Mouse (Mus musculus) adrenal gland, adult (tissue): ENCODE data around the gene Slc24a4.
A peak's percentile ranks its signal among the peaks of the same experiment; 100 is the strongest.

Source experiments
- DNase-seq, 2 experiments: peaks; one replicate each; pipeline ENCODE4 v3.0.0; 2022 to 2023; ENCODE audit warnings: low spot score in 1 of 2; ENCODE audit not compliant: inconsistent age in 2 of 2

Slc24a4 gene

DNA sequence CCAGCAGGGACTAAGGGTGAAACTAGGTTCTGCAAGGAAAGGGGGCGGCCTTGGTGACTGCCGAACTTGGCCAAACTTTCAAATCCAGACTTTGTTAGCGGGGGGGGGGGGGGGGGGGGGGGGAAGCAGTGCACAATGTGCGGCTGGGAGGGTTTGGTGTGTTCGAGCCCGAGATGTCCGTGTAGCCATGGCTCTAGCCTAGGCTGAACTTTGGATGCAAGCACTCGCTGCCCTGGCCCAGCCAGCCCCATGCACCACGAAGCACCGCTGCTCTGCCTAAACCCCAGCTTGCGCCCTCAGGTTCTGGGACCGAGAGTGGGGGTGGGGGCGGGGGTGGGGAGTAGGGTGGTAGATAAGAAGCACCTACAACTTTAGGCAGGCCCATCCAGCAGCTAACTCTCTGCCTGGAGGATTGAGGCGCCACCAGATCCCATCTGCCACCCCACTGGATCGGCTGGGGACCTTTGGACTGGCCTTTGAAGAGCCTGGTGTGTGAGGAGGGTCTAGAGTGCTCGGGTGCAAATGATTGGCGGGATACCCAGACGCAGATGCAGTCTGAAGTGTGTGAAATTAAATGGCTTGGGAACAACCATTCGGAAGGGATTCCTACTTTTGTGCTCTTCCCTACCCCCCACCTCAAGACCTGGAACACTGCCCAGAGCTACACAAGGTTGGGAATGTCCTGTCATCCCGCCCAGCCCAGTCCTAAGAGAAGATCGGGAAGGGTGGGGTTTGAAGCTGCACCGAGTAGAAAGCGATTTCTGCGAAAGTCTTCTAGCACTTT is 155.1 kb downstream of the Slc24a4 start:
- DNase-seq = peak; percentile 80 to 92

DNA sequence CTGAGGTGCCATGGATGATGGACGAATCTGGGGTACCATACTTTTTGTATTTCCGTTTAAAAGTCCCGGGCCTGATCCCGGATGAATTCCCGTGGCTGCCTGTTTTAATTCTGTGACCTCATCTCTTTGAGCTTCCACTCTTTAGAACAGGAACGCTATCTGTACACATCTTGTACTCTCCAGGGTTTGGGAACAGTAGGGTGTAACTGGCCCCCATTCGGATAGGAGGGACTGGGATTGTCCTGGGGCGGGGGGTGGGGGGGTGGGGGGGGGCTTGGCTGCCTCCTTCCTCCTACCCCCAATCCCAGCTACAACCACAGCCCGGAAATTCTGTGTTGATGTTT is 155.7 kb downstream of the Slc24a4 start:
- DNase-seq = no peak

DNA sequence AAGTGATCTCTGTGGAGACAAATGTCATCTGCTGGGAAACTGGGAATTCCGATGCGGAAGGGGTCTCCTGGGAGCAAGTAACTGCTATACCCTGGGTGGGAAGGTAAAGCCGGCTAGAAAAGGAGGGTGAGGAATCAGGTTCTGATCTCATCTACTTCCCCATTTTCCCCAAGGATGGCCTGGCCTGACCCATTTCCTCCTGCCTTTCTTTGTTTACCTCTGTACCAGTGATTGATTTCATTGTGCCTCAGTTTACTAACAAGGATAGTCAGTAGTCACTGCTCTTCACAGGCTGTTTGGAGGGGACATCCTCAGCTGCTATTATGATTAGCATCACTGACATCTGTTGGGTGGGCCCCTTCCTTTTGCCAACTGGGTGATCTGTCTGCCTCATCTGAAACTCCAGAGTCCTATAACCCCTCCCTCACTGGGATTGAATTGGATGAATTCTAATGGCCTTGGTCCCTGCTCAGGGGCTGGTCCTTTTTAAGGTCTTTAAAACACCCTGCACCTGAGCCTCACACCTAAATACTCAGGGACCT is 156.2 kb downstream of the Slc24a4 start:
- DNase-seq = peak in 1 of 2 experiments; percentile 44

DNA sequence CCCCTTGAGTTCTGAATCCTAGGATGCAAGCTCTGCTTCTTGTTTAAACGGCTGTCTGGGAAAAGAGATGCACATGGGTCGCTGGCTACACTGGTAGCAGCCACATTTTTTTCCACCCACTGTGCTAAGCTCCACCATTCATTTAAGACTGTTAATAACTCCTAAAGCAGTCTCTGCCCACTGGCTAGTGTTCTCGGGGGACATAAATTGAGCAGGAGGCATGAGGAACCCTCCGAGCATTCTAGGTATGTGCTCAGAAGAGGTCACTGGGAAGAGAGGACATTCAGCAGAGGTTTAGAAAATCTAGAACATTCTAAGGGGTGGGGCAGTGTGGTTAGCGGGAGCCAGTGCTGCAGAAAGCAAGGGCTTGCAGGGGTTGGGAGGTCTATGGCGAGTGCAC is 156.8 kb downstream of the Slc24a4 start:
- no peak for DNase-seq

DNA sequence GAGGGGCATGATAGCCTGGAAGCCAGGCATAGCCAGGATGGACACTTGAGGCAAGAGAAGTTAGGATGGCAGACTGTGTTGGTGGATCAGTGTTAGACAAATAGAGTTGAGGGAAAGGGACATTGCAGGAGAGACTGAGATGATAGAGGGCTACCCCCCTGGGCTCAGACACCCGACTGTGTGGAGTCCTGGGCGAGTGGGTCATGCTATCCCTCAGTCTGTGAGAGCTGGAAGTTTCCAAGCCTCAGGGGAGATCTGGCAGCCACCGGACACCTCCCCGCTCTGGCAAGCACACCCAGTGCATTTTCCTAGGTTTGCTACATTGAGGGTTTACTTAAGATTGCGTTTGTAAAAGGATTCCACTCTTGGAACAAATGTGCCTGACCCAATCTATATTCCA is 157.2 kb downstream of the Slc24a4 start:
- DNase-seq = peak; percentile 23 to 45

DNA sequence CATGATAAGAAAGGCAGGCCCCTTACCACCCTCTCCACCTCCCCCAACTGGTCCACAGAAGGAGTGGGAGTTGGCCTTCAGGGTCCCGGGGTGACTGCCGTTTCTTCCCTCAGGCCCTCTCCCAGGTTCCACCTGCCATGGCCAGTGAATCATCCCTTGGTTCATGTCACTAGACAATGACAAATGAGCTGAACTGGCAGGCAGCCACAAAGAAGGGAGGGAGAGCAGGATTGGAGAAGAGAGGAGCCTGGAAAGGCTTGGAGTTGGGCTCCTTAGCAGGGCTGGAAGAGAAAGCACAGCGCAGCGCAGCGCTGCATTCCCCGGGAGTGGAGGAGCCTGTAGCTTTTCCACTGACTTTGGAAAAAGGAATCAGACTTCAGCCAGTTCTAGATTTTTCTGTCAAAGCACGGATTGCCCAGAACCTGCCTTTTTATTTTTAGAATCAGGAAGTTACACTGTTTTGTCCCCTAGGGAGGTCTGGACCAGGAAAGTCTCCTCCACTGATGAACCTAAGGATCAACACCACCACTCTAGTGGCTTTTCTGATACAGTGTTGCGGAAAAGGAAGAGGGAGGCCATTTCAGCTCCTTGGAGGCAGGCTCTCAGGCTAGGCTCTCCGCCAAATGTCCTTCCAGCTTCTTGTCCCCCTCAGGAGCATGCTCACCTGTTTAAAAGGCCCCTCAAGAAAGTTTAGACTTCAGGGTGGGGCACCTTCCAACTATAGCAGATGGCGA is 158.3 kb downstream of the Slc24a4 start:
- DNase-seq = peak; percentile 92 to 98

DNA sequence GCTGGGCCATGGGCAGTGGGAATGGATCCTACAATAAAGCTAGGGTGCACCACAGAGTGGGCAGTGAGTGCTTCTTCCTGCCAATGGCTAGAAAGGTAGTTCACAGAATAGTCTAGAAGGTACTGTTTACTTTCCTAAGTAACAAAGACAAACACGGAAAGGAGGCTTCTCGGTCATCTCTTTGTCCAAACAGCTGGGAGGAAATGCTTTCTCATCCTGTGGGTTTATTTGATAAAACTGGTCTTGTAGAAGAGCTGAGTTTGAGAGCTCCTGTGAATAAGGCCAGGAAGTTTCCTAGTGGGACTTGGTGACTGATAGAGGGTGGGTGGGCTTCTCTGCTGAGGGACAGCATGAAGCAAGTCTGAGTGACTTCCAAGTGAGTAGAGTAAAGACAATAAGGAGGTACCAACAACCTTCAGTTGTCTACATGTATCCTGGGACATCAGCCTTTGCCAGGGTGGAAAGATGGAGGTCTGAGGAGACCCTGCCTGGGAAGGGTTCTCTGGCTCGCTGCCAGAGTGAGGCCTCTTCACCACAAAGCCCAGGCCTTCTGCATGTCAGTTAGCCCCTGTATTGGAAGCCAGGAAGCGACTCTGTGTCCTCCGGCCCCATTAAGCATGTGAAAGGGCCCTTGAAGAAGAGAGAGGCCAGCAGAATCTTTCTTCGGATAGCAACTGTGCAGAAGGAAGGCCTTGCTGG is 159.5 kb downstream of the Slc24a4 start:
- DNase-seq = peak in 1 of 2 experiments; percentile 40

DNA sequence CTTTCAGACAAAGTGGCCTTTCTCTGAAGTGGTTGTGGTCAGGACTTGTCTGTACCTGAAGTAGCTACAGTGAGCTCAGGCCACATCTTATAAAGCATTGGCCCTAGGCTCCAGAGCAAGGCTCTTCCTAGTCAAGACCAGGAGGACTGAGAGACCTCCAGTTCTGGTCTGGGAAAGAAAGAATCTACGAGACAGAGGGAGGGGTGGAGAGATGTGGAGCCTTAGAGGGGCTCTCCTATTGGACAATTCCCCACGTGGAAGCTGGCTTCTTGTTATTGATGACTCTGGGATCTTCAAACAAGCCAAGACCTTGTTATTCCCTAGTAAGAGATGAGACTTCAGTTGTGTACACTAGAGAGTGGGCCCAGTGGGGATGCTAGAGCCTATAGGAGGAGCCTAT is 160.3 kb downstream of the Slc24a4 start:
- no peak for DNase-seq

DNA sequence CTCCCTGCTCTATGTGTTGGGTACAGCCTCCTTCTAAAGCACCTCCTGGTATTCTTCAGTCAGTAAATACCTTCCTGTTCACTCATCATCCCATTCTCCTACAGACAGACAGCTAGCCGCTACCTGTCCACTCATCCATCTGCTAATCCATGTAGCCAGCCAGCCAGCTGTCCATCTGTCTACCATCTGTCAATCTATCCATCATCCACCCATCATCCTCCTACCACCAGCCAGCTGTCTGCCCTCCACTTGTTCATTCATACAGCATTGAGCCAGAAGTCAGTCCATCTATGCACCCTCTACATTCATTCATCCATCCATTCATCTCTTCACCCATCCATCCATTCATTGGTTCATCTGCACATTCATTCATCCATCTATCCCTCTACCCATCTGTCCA is 161.0 kb downstream of the Slc24a4 start:
- no peak for DNase-seq

DNA sequence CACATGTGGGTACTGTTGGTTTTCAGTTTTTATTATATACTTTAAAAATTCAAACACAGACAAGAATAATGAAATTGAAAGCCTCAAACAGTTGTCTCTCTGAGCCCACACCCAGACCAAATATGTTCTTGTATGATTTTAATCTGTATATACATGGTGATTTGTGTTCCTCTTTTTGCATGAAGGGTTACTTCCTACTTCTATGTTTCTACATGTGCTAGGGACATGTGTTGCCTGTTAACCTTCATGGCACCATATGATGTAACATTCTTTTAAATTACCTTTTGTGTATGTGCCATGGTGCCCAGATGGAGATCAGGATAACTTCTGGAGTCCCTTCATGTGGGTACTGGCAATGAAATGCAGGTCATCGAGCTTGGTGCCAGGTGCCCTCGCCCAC is 162.1 kb downstream of the Slc24a4 start:
- DNase-seq = no peak

DNA sequence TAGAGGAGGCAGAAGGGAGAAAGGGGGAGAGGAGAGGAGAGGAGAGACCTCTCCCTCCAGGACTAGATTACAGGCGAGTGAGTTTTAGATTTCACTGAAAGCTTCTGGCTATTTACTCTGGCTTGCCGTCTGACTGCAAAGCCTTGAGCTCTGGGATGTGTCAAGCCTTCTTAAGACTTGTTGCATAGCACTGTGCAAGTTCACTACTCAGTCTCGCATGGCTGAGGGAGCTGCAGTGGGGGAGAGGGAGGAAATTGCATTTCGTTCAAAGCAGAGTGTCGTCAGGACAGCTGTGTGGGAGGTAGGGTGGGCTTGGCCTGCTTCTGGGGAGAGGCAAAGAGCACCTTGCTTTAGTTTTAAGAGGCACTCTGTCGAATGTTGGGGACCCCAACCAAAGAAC is 163.2 kb downstream of the Slc24a4 start:
- no peak for DNase-seq

DNA sequence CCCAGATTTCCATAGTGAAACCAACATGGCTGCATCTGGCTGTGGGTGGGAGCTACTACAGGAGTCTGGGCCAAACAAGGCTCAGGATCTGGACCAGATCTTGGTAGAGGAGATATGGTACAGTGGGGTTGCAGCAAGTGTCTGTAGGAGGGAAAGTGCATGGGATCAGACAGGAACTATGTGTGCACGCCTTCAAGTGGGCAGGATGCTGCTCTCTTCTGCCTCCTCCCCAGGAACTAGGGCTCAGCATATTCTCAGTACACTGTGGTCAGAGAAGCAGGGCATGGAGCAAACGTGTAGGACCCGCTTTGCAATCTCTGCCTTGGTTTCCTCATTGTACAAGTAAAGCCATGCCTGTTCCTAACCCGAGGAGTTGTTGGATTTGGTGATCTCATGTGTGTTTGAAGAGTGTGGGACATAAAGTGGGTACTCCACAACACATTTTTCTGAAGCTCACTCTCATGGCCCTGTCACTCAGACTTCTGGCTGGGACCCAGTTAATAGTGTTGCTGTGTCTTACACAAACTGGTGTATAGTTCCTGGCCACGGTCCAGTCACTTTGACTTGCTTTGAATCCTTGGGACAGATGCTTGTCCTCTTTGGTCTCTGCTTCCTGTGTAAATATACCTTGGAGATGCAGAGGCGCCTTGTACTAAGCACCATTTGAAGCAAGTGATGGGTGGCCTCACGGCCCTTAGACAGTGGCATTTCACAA is 164.1 kb downstream of the Slc24a4 start:
- DNase-seq = no peak

DNA sequence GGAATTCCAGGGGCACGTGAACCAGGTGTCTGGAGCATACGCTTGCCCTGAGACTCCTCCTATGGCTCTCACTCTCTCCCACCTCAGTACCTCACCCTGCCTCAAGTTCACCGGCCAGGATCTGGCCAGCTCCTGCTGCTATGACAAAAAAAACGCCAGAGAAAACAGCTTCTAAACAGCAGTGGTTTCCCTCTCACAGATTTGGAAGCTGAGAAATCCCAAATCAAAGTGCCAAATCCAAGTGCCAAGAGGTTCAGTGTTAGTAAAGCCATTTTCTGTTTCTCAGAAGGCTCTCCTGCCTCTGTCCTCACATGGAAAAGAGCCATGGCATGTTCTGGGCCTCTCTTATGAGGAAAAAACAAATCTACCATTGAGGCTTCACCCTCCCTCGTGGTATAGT is 166.1 kb downstream of the Slc24a4 start:
- no peak for DNase-seq

DNA sequence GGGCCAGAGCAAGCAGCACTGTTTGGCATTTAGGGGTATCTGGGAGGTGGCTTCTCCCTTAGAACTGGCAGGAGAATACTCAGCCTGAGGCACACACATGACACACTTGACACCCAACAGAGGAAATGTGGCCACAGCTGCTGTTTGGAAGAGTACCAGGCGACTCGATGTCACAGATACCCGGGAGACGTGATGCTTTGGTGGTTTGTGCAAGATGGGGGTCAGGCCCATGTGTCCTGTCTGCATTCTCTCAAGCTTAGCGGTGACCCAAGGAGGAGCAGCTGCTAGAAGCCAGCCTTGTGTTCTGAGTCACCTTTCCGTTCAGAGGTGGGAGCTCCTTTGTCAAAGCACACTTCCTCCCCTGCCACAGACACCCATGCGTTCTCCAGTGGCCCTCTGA is 166.7 kb downstream of the Slc24a4 start:
- no peak for DNase-seq

DNA sequence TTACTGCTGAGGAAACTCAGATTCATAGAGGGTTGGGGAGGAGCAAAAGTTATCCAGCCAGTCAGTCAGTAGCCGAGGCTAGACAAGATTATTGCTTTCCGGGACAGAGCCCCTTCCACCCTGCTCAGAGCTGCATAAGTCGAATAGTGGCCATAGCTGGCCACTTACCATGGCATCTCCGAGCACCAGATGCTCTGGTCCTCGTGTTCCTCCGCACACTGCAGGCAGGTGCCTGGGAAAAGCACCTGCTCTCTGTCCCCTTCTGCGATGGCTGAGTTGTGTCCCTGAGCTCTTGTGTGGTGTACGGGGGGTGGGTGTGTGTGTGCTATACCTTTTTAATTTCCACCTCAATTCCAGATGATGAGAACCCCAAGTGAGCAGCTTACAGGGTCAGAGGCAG is 167.1 kb downstream of the Slc24a4 start:
- DNase-seq = no peak

DNA sequence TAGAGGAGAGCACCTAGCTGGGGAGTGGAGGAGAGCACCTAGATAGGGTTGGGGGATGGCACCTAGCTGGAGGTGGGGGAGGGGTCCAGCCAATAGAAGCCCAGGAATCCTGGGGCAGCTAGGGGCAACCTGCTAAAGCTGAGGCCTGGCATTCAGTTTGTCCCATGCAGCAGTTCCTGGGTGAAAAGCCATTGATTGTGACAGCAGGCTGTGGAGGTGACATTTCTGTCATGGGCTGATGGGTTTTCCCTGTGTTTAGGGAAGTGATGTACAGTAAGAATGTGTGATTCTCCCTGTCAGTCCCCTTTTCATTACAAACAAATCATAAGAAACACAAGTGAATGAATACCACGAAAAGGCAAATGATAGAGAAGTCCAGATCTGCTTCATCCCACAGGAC is 167.8 kb downstream of the Slc24a4 start:
- DNase-seq = no peak

DNA sequence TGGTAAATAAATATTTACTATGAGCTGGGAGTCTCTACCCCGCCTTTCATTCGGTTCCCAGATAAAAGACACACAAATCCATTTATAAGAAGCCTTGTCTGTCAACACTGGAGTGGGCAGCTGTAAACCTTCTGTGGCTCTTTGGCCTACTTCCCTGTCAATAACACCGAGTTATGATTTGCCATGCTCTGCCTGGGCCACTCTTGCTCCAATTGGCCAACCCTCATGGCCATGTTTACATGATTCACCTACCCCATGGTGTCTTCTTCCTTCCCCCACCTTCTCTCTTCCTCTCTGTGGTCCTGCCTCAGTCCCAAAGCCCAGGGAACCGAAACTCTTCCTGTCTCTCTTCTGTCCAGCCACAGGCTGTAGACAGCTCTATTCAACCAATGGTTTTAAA is 168.4 kb downstream of the Slc24a4 start:
- no peak for DNase-seq

DNA sequence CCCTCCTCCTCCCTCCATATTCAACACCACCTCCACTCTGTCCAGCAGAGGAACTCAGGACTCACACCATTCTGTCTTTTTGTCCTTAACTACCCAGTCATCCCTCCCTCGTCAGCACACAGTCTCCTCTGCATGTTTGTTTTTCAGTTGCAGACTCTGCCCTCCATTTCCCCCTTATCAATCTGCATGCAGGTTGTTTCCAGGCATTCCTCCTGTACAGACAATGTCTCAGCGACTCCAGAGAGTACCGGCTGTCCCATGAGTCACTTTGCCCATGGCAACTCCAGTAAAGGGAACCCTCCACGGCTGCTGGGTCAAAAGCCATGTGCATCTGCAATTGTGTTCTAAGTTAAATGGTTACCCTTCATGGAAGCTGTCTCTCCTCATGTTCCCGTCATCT is 170.7 kb downstream of the Slc24a4 start:
- DNase-seq = no peak

DNA sequence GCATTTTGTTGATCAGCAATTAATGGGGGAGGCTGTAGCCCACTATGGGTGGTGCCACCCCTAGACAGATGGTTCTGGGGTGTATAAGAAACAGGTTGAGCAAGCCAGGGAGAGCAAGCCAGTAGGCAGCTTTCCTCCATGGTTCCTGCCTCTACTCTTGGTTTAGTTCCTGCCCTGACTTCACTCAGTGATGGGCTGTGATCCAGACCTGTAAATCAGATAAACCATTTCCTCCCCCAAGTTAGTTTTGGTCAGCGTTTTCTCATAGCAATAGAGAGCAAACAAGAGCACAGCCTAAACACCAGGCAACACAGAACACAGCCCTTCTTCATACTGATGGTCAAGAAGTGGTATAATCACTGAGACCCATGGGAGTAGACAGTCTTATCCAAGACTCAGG is 173.1 kb downstream of the Slc24a4 start:
- no peak for DNase-seq

DNA sequence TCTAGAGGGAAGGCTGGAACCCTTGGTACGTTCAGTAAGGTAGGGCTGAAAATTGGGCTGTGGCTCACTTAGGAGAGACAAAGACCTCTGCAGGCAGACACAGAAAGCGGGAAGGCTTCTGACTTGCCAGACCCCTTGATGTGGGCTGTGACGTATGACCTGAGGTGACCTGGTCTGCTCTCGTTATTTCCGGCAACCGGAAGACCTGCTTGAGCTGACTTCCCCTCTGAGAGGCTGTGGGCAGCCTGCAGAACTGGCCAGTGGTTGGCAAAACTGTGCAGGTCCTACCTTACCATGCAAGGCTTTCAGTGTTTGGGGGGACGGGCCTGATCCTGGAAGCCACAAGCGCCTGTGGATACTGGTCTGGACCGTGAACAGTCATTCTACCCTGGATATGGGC is 173.8 kb downstream of the Slc24a4 start:
- DNase-seq = peak; percentile 31 to 58

DNA sequence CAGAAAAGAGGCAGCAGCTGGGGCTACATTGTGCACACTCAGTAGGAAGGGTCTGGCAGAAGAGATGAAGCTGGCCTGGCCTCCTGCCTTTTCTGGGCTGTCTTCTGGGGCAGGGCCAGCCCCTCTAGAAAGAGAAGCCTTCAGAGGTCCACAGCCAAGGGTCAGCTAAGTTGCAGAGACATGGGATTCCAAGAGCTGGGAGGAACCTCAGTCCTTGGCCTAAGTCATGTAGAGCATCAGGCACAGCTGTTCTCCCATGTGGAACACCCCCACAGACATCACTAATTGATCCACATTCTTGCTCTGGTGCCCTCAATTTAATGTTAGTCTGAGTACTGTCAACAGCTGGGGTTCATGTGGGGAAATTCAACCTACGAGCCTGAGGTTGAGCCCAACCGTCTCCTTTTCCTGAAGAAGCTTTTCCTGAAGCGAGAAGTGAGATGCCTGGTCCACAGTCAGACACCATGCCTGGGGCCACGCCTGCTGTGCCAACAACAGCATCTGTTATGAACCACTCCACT is 174.4 kb downstream of the Slc24a4 start:
- no peak for DNase-seq
